ENCODE assay signal across 8 mouse cellular contexts in the genomic region with DNA sequence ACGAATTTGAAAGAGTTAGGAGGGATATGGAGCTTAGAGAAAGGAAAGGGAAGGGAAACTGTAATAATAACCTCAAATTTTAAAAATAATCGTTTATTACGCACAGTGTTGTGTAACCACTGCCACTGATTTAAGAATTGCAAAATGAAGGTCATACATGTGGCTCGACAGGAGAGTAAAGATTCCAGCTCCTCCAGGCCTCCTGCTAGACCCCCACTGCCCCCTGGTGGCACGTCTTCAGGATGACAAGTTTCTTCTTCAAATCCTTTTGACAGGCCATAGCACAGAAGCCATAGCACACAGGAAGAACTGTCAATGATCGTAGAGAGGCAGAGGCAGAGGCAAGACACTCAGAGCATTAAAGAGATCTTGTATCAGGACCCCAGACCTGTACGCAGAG. TPM values are rescaled to one million over a fixed set of nuclear protein-coding genes. Genes with fewer than 3 reads are reported as not detected.
DNase-seq lines count a peak whose midpoint lies in the region; ATAC-seq and TF ChIP-seq lines count a peak whose summit lies in the region.

No protein-coding gene starts in this region.

- H3K36me3 ChIP-seq in midbrain, embryonic 11.5 days (ENCODE audit: control insufficient read depth, insufficient read depth, low read length) = no peaks in the 10 kb centered on the region
- H3K36me3 ChIP-seq in small intestine, adult 2 months (ENCODE audit: control insufficient read depth, insufficient read depth, low read length) = no peaks in the 10 kb centered on the region

- TF ChIP-seq POLR2A in small intestine, adult 2 months (IDR thresholded peaks at IDR 0.05; ENCODE audit: low read depth, low read length) = no peak

- no peak overlapping the region for H3K27ac ChIP-seq in midbrain, embryonic 11.5 days (ENCODE audit: low read depth, low read length)
- no peak overlapping the region for H3K27ac ChIP-seq in small intestine, adult 2 months (ENCODE audit: insufficient read depth, low read depth, low read length)

- H3K9ac ChIP-seq in midbrain, embryonic 11.5 days (ENCODE audit: low read length) = no peak overlapping the region

- WGBS in midbrain, embryonic 11.5 days = 36% methylated on average over 7 of the region's 7 CpGs
- WGBS in small intestine, adult 2 months = 21% methylated on average over 7 of the region's 7 CpGs

- H3K9me3 ChIP-seq in midbrain, embryonic 11.5 days (ENCODE audit: control insufficient read depth, low read length) = no peaks in the 10 kb centered on the region

- H3K4me3 ChIP-seq in midbrain, embryonic 11.5 days (ENCODE audit: low read depth, low read length) = no peak overlapping the region
- no peak overlapping the region for H3K4me3 ChIP-seq in small intestine, adult 2 months (ENCODE audit: low read depth, low read length)

- ATAC-seq in CD4-positive, CD25-positive, alpha-beta regulatory T cell, adult 4 months = no peak
- peak; percentile 20; the same call in 1 of the 2 replicates for ATAC-seq in cerebellum, adult (ENCODE audit: insufficient number of reproducible peaks, low FRiP score, low TSS enrichment)
- ATAC-seq in midbrain, embryonic 11.5 days (ENCODE audit: low FRiP score) = no peak

- H3K4me2 ChIP-seq in midbrain, embryonic 11.5 days = no peak overlapping the region

- peak; percentile 59 for DNase-seq in CD4-positive, CD25-positive, alpha-beta regulatory T cell, adult 2 months (ENCODE audit: low read depth, low spot score)
- peak; percentile 39 to 82 for DNase-seq in frontal cortex, adult 2 months (ENCODE audit: extremely low spot score in 1 of 2, low spot score in 1 of 2)
- DNase-seq in hindlimb bud, embryonic 11.5 days (ENCODE audit: extremely low spot score, low read depth, low spot score) = peak; percentile 30
- DNase-seq in left cerebral cortex, adult 11 months (ENCODE audit: low spot score) = peak; percentile 32
- peak; percentile 94 for DNase-seq in midbrain, embryonic 11.5 days (ENCODE audit: low spot score, missing footprints)

- peak; percentile 69; the same call in 1 of the 2 replicates for TF ChIP-seq CTCF in small intestine, adult 2 months (IDR thresholded peaks at IDR 0.05; ENCODE audit: extremely low read depth, insufficient read length, insufficient replicate concordance, low read depth, low read length)

- H3K4me1 ChIP-seq in midbrain, embryonic 11.5 days (ENCODE audit: control insufficient read depth, insufficient read depth, low read length) = no peaks in the 10 kb centered on the region
- no peaks in the 10 kb centered on the region for H3K4me1 ChIP-seq in small intestine, adult 2 months (ENCODE audit: control insufficient read depth, insufficient read depth, insufficient read length, low read length)

- no peaks in the 10 kb centered on the region for H3K27me3 ChIP-seq in midbrain, embryonic 11.5 days (ENCODE audit: control insufficient read depth, insufficient read depth, low read length)
- no peaks in the 10 kb centered on the region for H3K27me3 ChIP-seq in small intestine, adult 2 months (ENCODE audit: control insufficient read depth, insufficient read depth, low read length)

RNA-seq across cellular contexts. Expression of gene Olfr283, which starts 9.1 kb away (rescaled TPM):
- not detected for polyA plus RNA-seq in CD4-positive, CD25-positive, alpha-beta regulatory T cell, adult 4 months (2017; shearing (Covaris generic))
- 0.04 and 0.11 TPM in 2 replicates for polyA plus RNA-seq in frontal cortex, adult 2 months (2012; rRNA removed)
- not detected in 2 replicates for polyA plus RNA-seq in midbrain, embryonic 11.5 days (2014; fragmentation: Nextera tagmentation; extraction: Ambion mirVana)
- polyA plus RNA-seq in small intestine, adult 2 months (2012; rRNA removed) = not detected in 2 replicates

RNA-seq across cellular contexts. Expression of gene Olfr282, which starts 41.2 kb away (rescaled TPM):
- polyA plus RNA-seq in CD4-positive, CD25-positive, alpha-beta regulatory T cell, adult 4 months (2017; shearing (Covaris generic)) = not detected
- not detected in 2 replicates for polyA plus RNA-seq in frontal cortex, adult 2 months (2012; rRNA removed)
- not detected in 2 replicates for polyA plus RNA-seq in midbrain, embryonic 11.5 days (2014; fragmentation: Nextera tagmentation; extraction: Ambion mirVana)
- polyA plus RNA-seq in small intestine, adult 2 months (2012; rRNA removed) = not detected in 2 replicates

RNA-seq across cellular contexts. Expression of gene Olfr284, which starts 49.0 kb away (rescaled TPM):
- not detected for polyA plus RNA-seq in CD4-positive, CD25-positive, alpha-beta regulatory T cell, adult 4 months (2017; shearing (Covaris generic))
- not detected in 2 replicates for polyA plus RNA-seq in frontal cortex, adult 2 months (2012; rRNA removed)
- not detected in 2 replicates for polyA plus RNA-seq in midbrain, embryonic 11.5 days (2014; fragmentation: Nextera tagmentation; extraction: Ambion mirVana)
- not detected in 2 replicates for polyA plus RNA-seq in small intestine, adult 2 months (2012; rRNA removed)

Comparison
In these comparisons a context has a peak if more than half of its experiments do, and no peak if none do; other contexts are left out.
1. DNase-seq: peak in every context shown above with its lines; median percentile 94 in midbrain, embryonic 11.5 days; 60 in frontal cortex, adult 2 months; 59 in CD4-positive, CD25-positive, alpha-beta regulatory T cell, adult 2 months; 32 in left cerebral cortex, adult 11 months; 30 in hindlimb bud, embryonic 11.5 days.